Mouse (Mus musculus) kidney, postnatal 10 days (tissue): Measurements from ENCODE around the gene Dnajc2.
"Not testable (repeated sequence)": the region's sequence is repeated elsewhere in the genome, so short reads cannot be mapped to it uniquely, and the experiment has no call there.

Source experiments
- DNase-seq: peaks from one replicate; pipeline ENCODE4 v3.0.0; 2021; ENCODE audit warnings: mixed read lengths

Dnajc2 gene

DNA sequence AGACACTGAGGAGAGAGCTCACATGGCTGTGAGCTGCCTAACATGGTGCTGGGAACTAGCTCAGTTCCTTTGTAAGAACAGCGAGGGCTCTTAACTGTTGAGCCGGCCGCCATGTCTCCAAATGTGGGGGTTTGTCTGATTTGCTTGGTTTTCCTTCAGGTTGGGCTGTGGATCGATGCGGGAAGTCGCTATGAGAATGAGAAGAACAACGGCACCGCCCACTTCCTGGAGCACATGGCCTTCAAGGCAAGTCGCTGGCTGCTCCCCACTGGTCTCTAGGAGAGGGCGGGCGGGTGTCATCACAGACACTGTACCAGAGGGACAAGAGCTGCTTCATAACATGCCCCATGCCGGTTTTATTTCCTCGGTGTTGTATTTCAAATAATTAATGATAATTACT is 45.2 kb downstream of the Dnajc2 start:
- DNase-seq, result no peak

DNA sequence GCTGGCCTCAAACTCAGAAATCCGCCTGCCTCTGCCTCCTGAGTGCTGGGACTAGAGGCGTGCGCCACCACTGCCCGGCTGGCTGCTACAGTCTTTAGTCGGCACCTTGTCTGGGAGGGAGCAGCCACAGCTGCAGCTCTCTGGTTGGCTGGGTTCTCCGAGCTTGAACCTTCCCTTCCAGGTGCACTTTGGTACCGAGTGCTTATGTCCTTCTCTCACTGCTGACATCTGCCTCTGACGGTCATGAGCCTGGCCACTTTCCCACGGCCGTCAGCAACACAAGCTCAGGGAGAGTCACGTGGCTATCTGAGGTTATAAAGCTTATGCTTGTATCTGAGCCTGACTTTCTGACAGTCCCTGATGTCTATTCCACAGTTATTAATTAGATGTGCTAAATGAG is 45.9 kb downstream of the Dnajc2 start:
- DNase-seq, result peak; percentile 55

DNA sequence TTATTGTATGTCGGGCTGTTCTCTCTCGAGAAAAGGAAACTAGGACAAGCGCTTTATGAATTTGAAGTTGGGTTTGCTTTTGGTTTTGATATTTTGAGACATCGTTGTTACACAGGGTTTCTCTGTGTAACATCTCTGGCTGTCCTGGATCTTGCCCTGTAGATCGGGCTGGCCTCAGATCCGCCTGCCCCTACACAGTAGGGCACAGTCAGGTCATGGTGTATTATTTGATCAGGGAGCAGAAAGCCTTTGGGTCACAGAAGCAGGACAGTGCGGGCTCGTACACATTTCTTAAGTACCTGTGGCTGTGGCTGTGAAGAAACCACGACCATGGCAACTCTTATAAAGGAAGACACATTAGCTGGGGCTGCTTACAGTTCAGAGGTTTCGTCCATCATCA is 47.4 kb downstream of the Dnajc2 start:
- no peak for DNase-seq

GRCm38 (mm10) chr5:21736956-21737585 is 48.0 kb downstream of the Dnajc2 start, which contains the start of gene Pmpcb:
TSS of gene Pmpcb (plus strand) at chr5:21737141.
- DNase-seq, result peak; percentile 92

GRCm38 (mm10) chr5:21736046-21736445 is 49.0 kb downstream of the Dnajc2 start:
- no peak for DNase-seq

DNA sequence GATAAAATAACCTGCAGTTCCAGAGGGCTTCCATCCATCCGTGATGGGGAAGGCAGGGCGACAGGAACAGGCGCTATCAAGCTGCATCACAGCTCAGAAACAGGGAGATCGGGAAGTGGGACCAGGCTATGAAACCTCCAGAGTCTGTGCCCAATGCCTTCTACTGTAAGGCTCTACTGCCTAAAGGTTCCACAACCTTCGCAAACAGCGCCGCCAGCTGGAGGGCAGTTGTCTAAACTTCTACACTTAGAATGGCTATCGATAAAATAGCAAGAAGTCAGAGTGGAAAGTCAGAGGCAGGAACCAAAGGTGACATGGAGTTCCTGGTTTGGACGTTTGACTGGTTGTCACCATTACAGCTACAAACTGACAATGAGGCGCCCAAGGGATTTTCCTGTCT is 49.5 kb downstream of the Dnajc2 start:
- DNase-seq, result peak; percentile 89

GRCm38 (mm10) chr5:21735100-21735499 is 50.0 kb downstream of the Dnajc2 start:
- DNase-seq, result no peak

GRCm38 (mm10) chr5:21732930-21733329 is 52.1 kb downstream of the Dnajc2 start:
- DNase-seq, result peak; percentile 79

- no peak for DNase-seq
Observed at GRCm38 (mm10) chr5:21732177-21732911, 52.7 kb downstream of the Dnajc2 start.

- DNase-seq, result no peak
Observed at GRCm38 (mm10) chr5:21729107-21729506, 55.9 kb downstream of the Dnajc2 start.

- DNase-seq, result no peak
Observed at GRCm38 (mm10) chr5:21724872-21725271, 60.2 kb downstream of the Dnajc2 start.

- DNase-seq, result no peak
Observed at GRCm38 (mm10) chr5:21724427-21724826, 60.6 kb downstream of the Dnajc2 start.

DNA sequence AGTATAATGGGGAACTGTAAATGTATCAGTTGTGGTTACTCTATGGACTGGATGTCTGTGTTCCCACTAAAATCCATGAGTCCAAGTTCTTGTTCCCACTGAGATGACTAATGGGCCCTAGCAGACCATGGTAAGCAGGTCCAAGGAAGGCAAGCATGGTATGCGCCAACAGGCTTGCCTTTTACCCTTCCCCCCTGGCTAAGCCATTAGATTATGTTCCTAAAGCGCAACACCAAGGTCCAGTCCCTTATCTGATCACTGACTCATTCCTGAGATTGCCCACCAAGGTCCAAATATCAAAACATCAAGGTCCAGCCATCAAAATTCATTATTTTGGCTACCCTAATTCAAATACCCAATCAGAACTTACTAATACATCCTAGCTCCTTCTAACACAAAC is 65.8 kb downstream of the Dnajc2 start:
- DNase-seq, result no peak

- DNase-seq, result no peak
Observed at GRCm38 (mm10) chr5:21718546-21718945, 66.5 kb downstream of the Dnajc2 start.

DNA sequence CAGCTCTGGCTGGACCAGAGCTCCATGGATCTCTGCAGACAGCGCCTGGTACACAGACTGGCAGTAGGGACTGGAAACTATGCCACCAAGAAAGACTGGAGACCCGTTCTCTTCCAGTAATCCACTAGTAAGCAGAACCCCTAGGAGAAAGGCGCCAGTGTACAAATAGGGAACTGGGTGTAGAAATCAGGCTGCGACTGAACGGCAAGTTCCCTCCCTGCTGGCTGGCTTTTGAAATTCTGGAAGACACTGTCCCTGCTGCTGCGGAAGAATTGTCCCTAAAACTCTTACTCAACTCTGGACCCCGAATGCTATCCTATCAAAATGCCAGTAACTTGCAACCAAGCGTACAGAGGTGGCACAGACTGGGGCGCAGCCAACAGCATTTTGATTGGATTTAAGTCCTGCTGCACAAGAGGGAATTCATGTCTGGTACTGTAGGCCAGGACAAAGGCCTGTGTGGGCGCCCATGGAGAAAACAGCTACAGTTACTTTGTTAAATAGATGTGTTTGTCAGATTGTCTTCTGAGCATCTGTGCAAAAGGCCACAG is 67.8 kb downstream of the Dnajc2 start:
- DNase-seq, result no peak

- DNase-seq, result no peak
Observed at GRCm38 (mm10) chr5:21714447-21714846, 70.6 kb downstream of the Dnajc2 start.

DNA sequence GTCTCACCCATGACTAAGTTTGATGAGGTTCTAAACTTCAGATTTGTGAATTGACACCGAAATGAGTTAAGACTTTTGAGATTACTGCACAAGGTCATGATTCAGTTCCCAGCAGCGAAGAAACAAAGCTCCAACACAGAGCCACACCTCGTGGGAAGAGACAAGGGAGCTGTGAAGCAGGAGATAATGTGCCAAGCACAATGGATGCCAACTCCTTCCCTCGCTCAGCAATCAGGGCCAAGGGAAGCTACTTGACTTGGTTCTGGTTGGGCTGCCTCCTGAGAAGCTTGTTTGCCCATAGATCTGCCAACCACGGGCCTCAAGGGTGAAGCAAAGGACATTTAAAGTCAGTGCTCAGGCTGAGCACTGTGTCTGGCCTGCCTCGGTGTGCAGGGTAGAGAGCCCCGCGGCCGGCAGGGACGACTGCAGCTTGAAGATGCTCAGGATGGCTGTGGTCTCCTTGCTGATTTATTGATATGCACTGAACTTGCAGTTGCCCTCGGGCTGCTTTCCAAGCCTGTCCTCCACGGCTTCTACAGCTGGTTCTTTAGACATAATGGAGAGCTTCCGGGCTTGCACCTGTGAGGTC is 72.8 kb downstream of the Dnajc2 start:
- DNase-seq, result peak; percentile 48

DNA sequence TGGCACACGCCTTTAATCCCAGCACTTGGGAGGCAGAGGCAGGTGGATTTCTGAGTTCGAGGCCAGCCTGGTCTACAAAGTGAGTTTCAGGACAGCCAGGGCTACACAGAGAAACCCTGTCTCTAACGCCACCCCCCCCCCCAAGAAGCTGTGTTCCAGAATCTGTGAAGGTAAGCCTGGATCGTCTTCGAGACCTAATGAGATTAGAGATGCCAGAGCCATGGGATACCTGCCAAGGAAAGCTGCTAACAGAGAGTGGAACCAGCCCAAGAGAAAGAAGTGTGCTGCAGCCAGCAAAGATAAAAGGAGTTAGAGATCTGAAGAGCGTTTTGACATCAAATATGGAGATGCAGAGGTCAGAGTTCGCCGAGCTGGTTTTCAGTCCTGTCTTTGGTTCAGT is 77.0 kb downstream of the Dnajc2 start:
- DNase-seq, result not testable (repeated sequence)
